Mouse (Mus musculus): ENCODE measurements around the gene Capn5. TPM values are rescaled to one million over a fixed set of nuclear protein-coding genes. Genes with fewer than 3 reads are reported as not detected.
A peak's percentile ranks its signal among the peaks of the same experiment; 100 is the strongest.

The Capn5 gene
- 2.7 and 9.1 TPM in 2 replicates for polyA plus RNA-seq (2015; fragmentation: Nextera tagmentation; extraction: Ambion mirVana)

DNA sequence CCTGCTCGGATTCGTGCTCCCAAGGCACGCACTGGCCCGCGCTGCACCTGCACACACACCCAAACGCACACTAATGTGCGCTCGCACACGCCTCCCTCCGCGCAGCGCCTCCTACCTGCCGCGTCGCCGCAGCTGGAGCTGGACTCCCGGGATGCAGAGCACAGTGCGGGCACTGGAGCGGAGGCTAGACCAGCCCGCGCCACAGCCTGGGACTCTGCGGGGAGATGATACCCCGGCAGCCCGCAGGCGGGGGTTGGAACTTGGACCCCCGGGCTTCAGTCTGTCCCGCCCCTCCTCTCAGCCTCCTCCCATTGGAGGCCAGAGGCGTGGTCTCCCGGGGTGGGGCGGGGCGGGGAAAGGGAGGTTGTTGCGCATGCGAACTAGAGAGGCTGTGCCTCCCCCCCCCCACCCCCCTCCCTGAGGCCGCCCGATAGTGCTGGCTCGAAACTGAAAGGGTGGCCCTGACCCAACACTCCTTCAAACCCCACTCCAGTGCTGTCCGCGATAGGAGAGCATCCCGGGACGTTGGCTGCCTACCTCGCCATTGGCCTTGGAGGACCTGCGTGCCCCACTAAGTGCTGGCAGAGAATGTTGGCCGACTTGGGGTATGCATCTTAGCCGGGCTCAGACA lies at the start of gene Capn5:
Gene Capn5 (minus strand): TSS at position 346 of the 631 bp plus-strand sequence.
- WGBS = 3% methylated on average over 43 of the region's 44 CpGs

GRCm38 (mm10) chr7:98223796-98224195 lies 45.7 kb upstream of the Capn5 start:
- H3K9ac ChIP-seq = no peak overlapping the region
- H3K27me3 ChIP-seq = no peaks in the 10 kb centered on the region
- H3K36me3 ChIP-seq = no peaks in the 10 kb centered on the region
- no peaks in the 10 kb centered on the region for H3K9me3 ChIP-seq (replicated peaks)
- H3K4me1 ChIP-seq (replicated peaks) = no peaks in the 10 kb centered on the region
- H3K27ac ChIP-seq = no peak overlapping the region
- H3K4me3 ChIP-seq = no peak overlapping the region
- ATAC-seq (replicated peaks; ENCODE audit: insufficient number of reproducible peaks, insufficient read depth, low FRiP score, low read depth) = no peak
- no peak overlapping the region for H3K4me2 ChIP-seq
- 90% methylated on average over 4 of the region's 4 CpGs for WGBS

More for the DNA sequence above, at the start of gene Capn5:
- Histone ChIP-seq H3K9me3 (replicated peaks) (no peaks in the 10 kb centered on the region), H3K4me1 (replicated peaks) (peaks cover 12% of the 10 kb centered on the region), H3K36me3 (no peaks in the 10 kb centered on the region), H3K9ac (peak within 1 kb of the TSS; percentile 51), H3K4me2 (peak within 1 kb of the TSS; percentile 73), H3K27me3 (no peaks in the 10 kb centered on the region), H3K27ac (peak within 1 kb of the TSS; percentile 31; the same call in 1 of the 2 replicates), H3K4me3 (peak within 1 kb of the TSS; percentile 67)
- peak; percentile 81 for ATAC-seq (replicated peaks; ENCODE audit: insufficient number of reproducible peaks, insufficient read depth, low FRiP score, low read depth)

GRCm38 (mm10) chr7:98216713-98217112 lies 38.6 kb upstream of the Capn5 start:
- no peak overlapping the region for H3K4me2 ChIP-seq
- H3K4me3 ChIP-seq = no peak overlapping the region
- no peaks in the 10 kb centered on the region for H3K9me3 ChIP-seq (replicated peaks)
- H3K36me3 ChIP-seq = no peaks in the 10 kb centered on the region
- no peak overlapping the region for H3K9ac ChIP-seq
- H3K4me1 ChIP-seq (replicated peaks) = no peaks in the 10 kb centered on the region
- H3K27me3 ChIP-seq = no peaks in the 10 kb centered on the region
- no peak overlapping the region for H3K27ac ChIP-seq
- no peak for ATAC-seq (replicated peaks; ENCODE audit: insufficient number of reproducible peaks, insufficient read depth, low FRiP score, low read depth)

DNA sequence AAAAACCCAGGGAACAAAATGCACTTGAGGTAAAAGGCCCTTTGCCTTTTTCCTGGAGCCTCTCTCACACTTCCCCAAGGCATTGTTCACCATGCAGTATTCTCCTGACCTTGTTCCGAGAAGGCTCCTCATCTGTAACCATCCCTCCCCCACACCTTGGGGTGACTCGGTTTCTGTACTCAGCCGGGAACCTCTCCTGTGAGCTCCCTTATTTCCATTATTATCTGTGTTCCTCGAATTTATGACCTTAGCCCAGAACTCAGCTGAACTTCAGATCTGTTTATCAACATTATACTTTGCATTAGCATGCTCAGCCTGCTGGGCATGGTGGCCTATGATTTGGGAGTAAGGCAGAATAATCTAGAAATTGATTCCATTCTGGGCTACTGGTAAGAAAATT lies 24.9 kb upstream of the Capn5 start:
- 64% methylated on average over 4 of the region's 4 CpGs for WGBS
- H3K27ac ChIP-seq = no peak overlapping the region
- H3K27me3 ChIP-seq = no peaks in the 10 kb centered on the region
- H3K4me2 ChIP-seq = no peak overlapping the region
- H3K36me3 ChIP-seq = no peaks in the 10 kb centered on the region
- ATAC-seq (replicated peaks; ENCODE audit: insufficient number of reproducible peaks, insufficient read depth, low FRiP score, low read depth) = no peak
- H3K4me3 ChIP-seq = no peak overlapping the region
- no peaks in the 10 kb centered on the region for H3K4me1 ChIP-seq (replicated peaks)
- no peak overlapping the region for H3K9ac ChIP-seq
- H3K9me3 ChIP-seq (replicated peaks) = no peaks in the 10 kb centered on the region

- H3K36me3 ChIP-seq = no peaks in the 10 kb centered on the region
Measured at GRCm38 (mm10) chr7:98201493-98202028, 23.5 kb upstream of the Capn5 start.

GRCm38 (mm10) chr7:98200396-98200795 lies 22.3 kb upstream of the Capn5 start:
- Histone ChIP-seq H3K27ac (no peak overlapping the region), H3K4me1 (replicated peaks) (no peaks in the 10 kb centered on the region), H3K9ac (no peak overlapping the region), H3K27me3 (peaks cover 13% of the 10 kb centered on the region), H3K9me3 (replicated peaks) (no peaks in the 10 kb centered on the region), H3K36me3 (no peaks in the 10 kb centered on the region), H3K4me3 (no peak overlapping the region), H3K4me2 (no peak overlapping the region)
- no peak for ATAC-seq (replicated peaks; ENCODE audit: insufficient number of reproducible peaks, insufficient read depth, low FRiP score, low read depth)
- WGBS = 83% methylated on average over 3 of the region's 3 CpGs

More at GRCm38 (mm10) chr7:98201493-98202028, 23.5 kb upstream of the Capn5 start:
- WGBS = 71% methylated on average over 5 of the region's 5 CpGs
- no peak for ATAC-seq (replicated peaks; ENCODE audit: insufficient number of reproducible peaks, insufficient read depth, low FRiP score, low read depth)
- peaks cover 1% of the 10 kb centered on the region; the same call in 1 of the 2 replicates for H3K27me3 ChIP-seq
- H3K4me2 ChIP-seq = no peak overlapping the region
- H3K9ac ChIP-seq = no peak overlapping the region
- no peak overlapping the region for H3K4me3 ChIP-seq
- H3K4me1 ChIP-seq (replicated peaks) = no peaks in the 10 kb centered on the region
- no peak overlapping the region for H3K27ac ChIP-seq
- H3K9me3 ChIP-seq (replicated peaks) = no peaks in the 10 kb centered on the region

DNA sequence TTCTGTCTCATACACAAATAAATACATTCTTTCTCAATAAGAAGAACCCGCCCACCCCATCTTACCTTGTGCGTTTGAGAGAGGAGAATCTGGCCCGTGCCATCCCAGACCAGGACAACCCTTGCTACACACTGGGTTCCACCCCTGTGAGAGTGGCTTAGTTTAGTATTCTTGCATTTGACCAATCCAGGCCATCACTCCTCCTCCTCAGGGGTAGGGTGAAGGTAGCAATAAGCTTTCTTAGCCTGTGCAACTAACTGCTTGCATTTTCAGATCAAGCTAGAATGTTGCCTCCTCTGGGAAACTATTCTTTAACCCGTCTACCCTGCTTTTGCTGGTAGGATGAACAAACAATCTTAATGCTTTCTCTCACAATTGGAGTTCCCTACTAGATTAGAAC lies 21.3 kb upstream of the Capn5 start, which contains the start of gene B3gnt6:
Gene B3gnt6 (minus strand): TSS at position 101 of the 400 bp plus-strand sequence.
- Histone ChIP-seq H3K9me3 (replicated peaks) (no peaks in the 10 kb centered on the region), H3K4me3 (no peak within 1 kb of the TSS), H3K4me2 (no peak within 1 kb of the TSS), H3K27ac (no peak within 1 kb of the TSS), H3K36me3 (no peaks in the 10 kb centered on the region), H3K9ac (no peak within 1 kb of the TSS), H3K4me1 (replicated peaks) (peaks cover 2% of the 10 kb centered on the region), H3K27me3 (peaks cover 23% of the 10 kb centered on the region)
- 86% methylated on average over 4 of the region's 4 CpGs for WGBS
- ATAC-seq (replicated peaks; ENCODE audit: insufficient number of reproducible peaks, insufficient read depth, low FRiP score, low read depth) = no peak

- no peak overlapping the region for H3K4me3 ChIP-seq
- no peak overlapping the region for H3K27ac ChIP-seq
- WGBS = 35% methylated on average over 10 of the region's 10 CpGs
- peaks cover 57% of the 10 kb centered on the region for H3K27me3 ChIP-seq
- no peaks in the 10 kb centered on the region for H3K36me3 ChIP-seq
- ATAC-seq (replicated peaks; ENCODE audit: insufficient number of reproducible peaks, insufficient read depth, low FRiP score, low read depth) = no peak
- peaks cover 14% of the 10 kb centered on the region for H3K4me1 ChIP-seq (replicated peaks)
- no peak overlapping the region for H3K9ac ChIP-seq
- H3K4me2 ChIP-seq = no peak overlapping the region
- H3K9me3 ChIP-seq (replicated peaks) = no peaks in the 10 kb centered on the region
Measured at GRCm38 (mm10) chr7:98195151-98195801, 17.2 kb upstream of the Capn5 start.

DNA sequence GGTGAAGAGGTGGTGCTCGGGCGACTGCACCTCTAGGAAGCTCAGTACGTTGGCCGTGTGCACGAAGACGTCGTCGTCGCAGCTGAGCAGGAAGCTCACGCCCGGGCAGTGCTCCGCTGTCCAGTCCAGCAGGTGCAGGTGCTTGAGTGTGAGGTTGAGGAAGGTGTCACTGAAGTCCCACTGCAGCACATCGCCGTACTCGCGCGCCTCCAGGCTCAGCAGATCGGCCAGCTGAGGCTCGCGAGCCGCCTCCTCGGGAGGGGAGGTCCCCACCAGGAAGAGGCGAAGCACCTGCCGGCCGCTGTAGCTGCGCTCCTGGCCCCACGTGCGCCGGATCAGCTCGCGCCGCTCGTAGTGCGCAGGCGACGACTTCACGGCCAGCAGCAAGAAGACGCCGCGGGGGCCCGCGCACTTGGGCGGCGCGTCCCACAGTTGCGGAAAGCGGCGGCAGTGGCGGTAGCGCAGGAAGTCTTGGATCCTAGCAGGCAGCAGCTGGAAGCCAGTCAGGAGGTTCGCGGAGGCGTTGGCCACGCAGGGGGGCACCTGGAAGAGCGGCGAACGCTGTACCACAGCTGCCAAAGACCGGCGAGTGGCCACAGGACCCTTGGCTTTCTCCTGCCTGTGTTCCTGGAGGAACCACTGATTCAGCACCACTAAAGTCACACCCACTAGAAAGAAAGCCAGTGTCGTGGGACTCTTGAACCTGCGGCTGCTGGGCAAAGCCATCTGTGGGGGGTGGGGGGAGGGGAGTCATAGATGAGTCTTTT lies 16.1 kb upstream of the Capn5 start:
- peak overlapping the region; percentile 48 for H3K4me3 ChIP-seq
- no peaks in the 10 kb centered on the region for H3K36me3 ChIP-seq
- H3K9me3 ChIP-seq (replicated peaks) = no peaks in the 10 kb centered on the region
- no peak overlapping the region for H3K9ac ChIP-seq
- H3K4me1 ChIP-seq (replicated peaks) = peaks cover 14% of the 10 kb centered on the region
- peak overlapping the region; percentile 74 for H3K4me2 ChIP-seq
- no peak for ATAC-seq (replicated peaks; ENCODE audit: insufficient number of reproducible peaks, insufficient read depth, low FRiP score, low read depth)
- WGBS = 2% methylated on average over 61 of the region's 61 CpGs
- peaks cover 57% of the 10 kb centered on the region for H3K27me3 ChIP-seq
- no peak overlapping the region for H3K27ac ChIP-seq

- H3K36me3 ChIP-seq = no peaks in the 10 kb centered on the region
- 0 out of 2 replicates have a peak, but pooled peaks have one; percentile 35 for ATAC-seq (replicated peaks; ENCODE audit: insufficient number of reproducible peaks, insufficient read depth, low FRiP score, low read depth)
- no peaks in the 10 kb centered on the region for H3K9me3 ChIP-seq (replicated peaks)
- peak overlapping the region; percentile 48 for H3K4me3 ChIP-seq
- no peak overlapping the region for H3K9ac ChIP-seq
- peak overlapping the region; percentile 74 for H3K4me2 ChIP-seq
- peaks cover 57% of the 10 kb centered on the region for H3K27me3 ChIP-seq
- 7% methylated on average over 36 of the region's 36 CpGs for WGBS
- peaks cover 14% of the 10 kb centered on the region for H3K4me1 ChIP-seq (replicated peaks)
- H3K27ac ChIP-seq = no peak overlapping the region
Measured at GRCm38 (mm10) chr7:98193515-98194025, 15.5 kb upstream of the Capn5 start.

Data from heart, embryonic 15.5 days (tissue).